Mouse (Mus musculus) liver, postnatal 0 days (tissue): ENCODE data around the gene Grid1.

Source experiments
- CTCF ChIP-seq: sonication (generic); IDR thresholded peaks from 2 replicates; pipeline ENCODE4 v1.5.1; 2016; ENCODE audit warnings: antibody characterized with exemption, low read depth
- EP300 ChIP-seq: IDR thresholded peaks from 2 replicates; pipeline ENCODE4 v1.6.1; 2016; ENCODE audit warnings: antibody characterized with exemption, low read depth, mild to moderate bottlenecking

- TF ChIP-seq EP300: no peak
- TF ChIP-seq CTCF: no peak
Observed at GRCm38 (mm10) chr14:34844166-34844565, 24.3 kb downstream of the Grid1 start.
